Mouse (Mus musculus) liver, embryonic 14.5 days (tissue): Measurements from ENCODE around the gene Hdlbp. TPM values are rescaled to one million over a fixed set of nuclear protein-coding genes. Genes with fewer than 3 reads are reported as not detected.
A peak's percentile ranks its signal among the peaks of the same experiment; 100 is the strongest.

ENCODE experiments used
- ATAC-seq: fragments of 200-750 bp; cut with Nextera tagmentation; 2 replicates; pipeline ENCODE4 v1.8.0; 2017; ENCODE audit warnings: moderate number of reproducible peaks, mild to moderate bottlenecking, moderate library complexity; ENCODE audit not compliant: insufficient read depth
- DNase-seq, 3 experiments: peaks; one replicate each; pipeline ENCODE4 v3.0.0-alpha.2; 2012 to 2013; ENCODE audit warnings: low read depth in 3 of 3, low spot score in 3 of 3
- H3K27ac ChIP-seq: fragments of 300-500 bp; sonication (generic); 2 replicates; pipeline ENCODE4 v1.5.1; 2014; ENCODE audit warnings: moderate library complexity, mild to moderate bottlenecking, control low read depth, inconsistent platforms
- H3K27me3 ChIP-seq: fragments of 300-500 bp; sonication (generic); 2 replicates; pipeline ENCODE4 v1.6.1; 2014; ENCODE audit warnings: mild to moderate bottlenecking, low read length, moderate library complexity; ENCODE audit not compliant: control insufficient read depth, insufficient read depth
- H3K36me3 ChIP-seq: fragments of 300-500 bp; sonication (generic); replicated peaks from 2 replicates; pipeline ENCODE4 v1.6.1; 2014; ENCODE audit warnings: low read depth; ENCODE audit not compliant: control insufficient read depth, insufficient read depth
- H3K4me1 ChIP-seq, 2 experiments: fragments of 200-500 bp in 1 of 2; fragments of 300-500 bp in 1 of 2; sonication (generic) in 1 of 2; replicated peaks; 2 replicates each; pipeline ENCODE4 v1.6.1; 2012 to 2014; ENCODE audit warnings: antibody characterized with exemption in 1 of 2, inconsistent platforms in 1 of 2, low read length in 1 of 2; ENCODE audit not compliant: control insufficient read depth in 2 of 2, insufficient read depth in 2 of 2
- H3K4me2 ChIP-seq: fragments of 300-500 bp; sonication (generic); 2 replicates; pipeline ENCODE4 v1.6.1; 2014; ENCODE audit warnings: low read depth, mild to moderate bottlenecking, control low read depth, moderate library complexity
- H3K4me3 ChIP-seq, 2 experiments: fragments of 200-500 bp in 1 of 2; fragments of 300-500 bp in 1 of 2; sonication (generic) in 1 of 2; 2 replicates each; pipeline ENCODE4 v1.5.1; 2012 to 2014; ENCODE audit warnings: low read depth in 2 of 2, low read length in 2 of 2, mild to moderate bottlenecking in 2 of 2, control low read depth in 1 of 2, inconsistent platforms in 1 of 2, moderate library complexity in 1 of 2; ENCODE audit not compliant: insufficient read depth in 1 of 2
- H3K9ac ChIP-seq: fragments of 300-500 bp; sonication (generic); replicated peaks from 2 replicates; pipeline ENCODE4 v1.6.1; 2014; ENCODE audit warnings: mild to moderate bottlenecking, control low read depth, moderate library complexity
- H3K9me3 ChIP-seq: fragments of 300-500 bp; sonication (generic); 2 replicates; pipeline ENCODE4 v1.6.1; 2016; ENCODE audit warnings: low read length, mixed read lengths; ENCODE audit not compliant: control insufficient read depth
- CTCF ChIP-seq: IDR thresholded peaks from 2 replicates; pipeline ENCODE4 v1.5.1; 2016; ENCODE audit warnings: antibody characterized with exemption, low read depth, control low read depth
- EP300 ChIP-seq: IDR thresholded peaks from 2 replicates; pipeline ENCODE4 v1.6.1; 2016; ENCODE audit warnings: antibody characterized with exemption, low read depth
- WGBS: fragments of 180-500 bp; shearing (Covaris S2); extraction: QIAGEN DNeasy Blood & Tissue Kit; methylation state at CpG from one replicate; pipeline ENCODE4 v1.1.7; 2014; ENCODE audit not compliant: insufficient replicate concordance; 5-methylcytosine and 5-hydroxymethylcytosine counted together
- polyA plus RNA-seq, 2 experiments: library from polyadenylated mRNA; depleted of rRNA in 1 of 2; stranded (reverse) in 1 of 2; unstranded in 1 of 2; fragments of >200 nt; fragmentation: Nextera tagmentation in 1 of 2; extraction: Ambion mirVana in 1 of 2; gene quantifications; 2 replicates each; pipeline versions ENCODE4 v1.2.1 to v1.2.3; 2012 to 2014

Hdlbp gene
- 30.9 and 47.2 TPM in 2 replicates for polyA plus RNA-seq (2012; rRNA removed)
- polyA plus RNA-seq (2014; fragmentation: Nextera tagmentation; extraction: Ambion mirVana): 59.3 and 61.6 TPM in 2 replicates

- WGBS: under 1% methylated on average over 74 of the region's 74 CpGs
- peak; percentile 93 to 95 (median 95) for DNase-seq
- ATAC-seq: peak; percentile 90
- Histone ChIP-seq H3K27me3 (no peaks in the 10 kb centered on the region), H3K9ac (peak within 1 kb of the TSS; percentile 92), H3K36me3 (no peaks in the 10 kb centered on the region), H3K4me1 (peaks cover 11 to 13% of the 10 kb centered on the region in 2 experiments), H3K9me3 (no peaks in the 10 kb centered on the region), H3K4me3 (peak within 1 kb of the TSS; percentile 83 to 93), H3K4me2 (peak within 1 kb of the TSS; percentile 69), H3K27ac (peak within 1 kb of the TSS; percentile 91)
- TF ChIP-seq CTCF: no peak
Observed at GRCm38 (mm10) chr1:93478586-93479475, at the start of gene Hdlbp. Gene Hdlbp, minus strand, starts transcription at chr1:93478815.

GRCm38 (mm10) chr1:93522325-93522724 lies 43.7 kb upstream of the Hdlbp start:
- Histone ChIP-seq H3K4me3 (no peak overlapping the region), H3K9me3 (no peaks in the 10 kb centered on the region), H3K4me1 (peaks cover 0 to 3% of the 10 kb centered on the region in 2 experiments; a peak in 1 of 4 replicates), H3K27ac (no peak overlapping the region), H3K27me3 (no peaks in the 10 kb centered on the region), H3K4me2 (no peak overlapping the region), H3K36me3 (no peaks in the 10 kb centered on the region), H3K9ac (no peak overlapping the region)
- DNase-seq (no peak), ATAC-seq (no peak)
- no peak for TF ChIP-seq CTCF
- no peak for TF ChIP-seq EP300
- 83% methylated on average over 1 of the region's 1 CpGs for WGBS

GRCm38 (mm10) chr1:93521491-93521890 lies 42.9 kb upstream of the Hdlbp start:
- DNase-seq (no peak), ATAC-seq (no peak)
- H3K4me3 ChIP-seq: no peak overlapping the region
- no peak for TF ChIP-seq CTCF
- TF ChIP-seq EP300: no peak
- no peaks in the 10 kb centered on the region for H3K9me3 ChIP-seq
- H3K9ac ChIP-seq: no peak overlapping the region
- H3K4me1 ChIP-seq: peaks cover 0 to 3% of the 10 kb centered on the region in 2 experiments; a peak in 1 of 4 replicates
- 51% methylated on average over 2 of the region's 2 CpGs for WGBS
- no peak overlapping the region for H3K27ac ChIP-seq
- no peaks in the 10 kb centered on the region for H3K36me3 ChIP-seq
- no peaks in the 10 kb centered on the region for H3K27me3 ChIP-seq
- no peak overlapping the region for H3K4me2 ChIP-seq

- no peaks in the 10 kb centered on the region for H3K27me3 ChIP-seq
- ATAC-seq: no peak
- TF ChIP-seq EP300: no peak
- no peak for TF ChIP-seq CTCF
- no peaks in the 10 kb centered on the region for H3K9me3 ChIP-seq
- 72% methylated on average over 14 of the region's 14 CpGs for WGBS
- H3K9ac ChIP-seq: no peak overlapping the region
- H3K4me2 ChIP-seq: peak overlapping the region; percentile 89; the same call in 1 of the 2 replicates
- H3K36me3 ChIP-seq: peaks cover 4% of the 10 kb centered on the region
- no peak for DNase-seq
- H3K4me1 ChIP-seq: peaks cover 4 to 6% of the 10 kb centered on the region in 2 experiments
- H3K27ac ChIP-seq: no peak overlapping the region
- H3K4me3 ChIP-seq: no peak overlapping the region
Observed at GRCm38 (mm10) chr1:93513221-93513620, 34.6 kb upstream of the Hdlbp start.

GRCm38 (mm10) chr1:93512351-93512690 lies 33.7 kb upstream of the Hdlbp start:
- H3K4me2 ChIP-seq: peak overlapping the region; percentile 89
- no peak overlapping the region for H3K27ac ChIP-seq
- peaks cover 4 to 6% of the 10 kb centered on the region in 2 experiments for H3K4me1 ChIP-seq
- H3K4me3 ChIP-seq: peak overlapping the region; percentile 42 to 63
- TF ChIP-seq CTCF (no peak), EP300 (no peak)
- H3K9me3 ChIP-seq: no peaks in the 10 kb centered on the region
- WGBS: 8% methylated on average over 15 of the region's 15 CpGs
- peaks cover 7% of the 10 kb centered on the region for H3K36me3 ChIP-seq
- ATAC-seq (peak; percentile 2; the same call in 1 of the 2 replicates), DNase-seq (no peak)
- peak overlapping the region; percentile 61 for H3K9ac ChIP-seq
- no peaks in the 10 kb centered on the region for H3K27me3 ChIP-seq
